Comparison of ENCODE assay signal across 8 mouse cellular contexts in the genomic region with DNA sequence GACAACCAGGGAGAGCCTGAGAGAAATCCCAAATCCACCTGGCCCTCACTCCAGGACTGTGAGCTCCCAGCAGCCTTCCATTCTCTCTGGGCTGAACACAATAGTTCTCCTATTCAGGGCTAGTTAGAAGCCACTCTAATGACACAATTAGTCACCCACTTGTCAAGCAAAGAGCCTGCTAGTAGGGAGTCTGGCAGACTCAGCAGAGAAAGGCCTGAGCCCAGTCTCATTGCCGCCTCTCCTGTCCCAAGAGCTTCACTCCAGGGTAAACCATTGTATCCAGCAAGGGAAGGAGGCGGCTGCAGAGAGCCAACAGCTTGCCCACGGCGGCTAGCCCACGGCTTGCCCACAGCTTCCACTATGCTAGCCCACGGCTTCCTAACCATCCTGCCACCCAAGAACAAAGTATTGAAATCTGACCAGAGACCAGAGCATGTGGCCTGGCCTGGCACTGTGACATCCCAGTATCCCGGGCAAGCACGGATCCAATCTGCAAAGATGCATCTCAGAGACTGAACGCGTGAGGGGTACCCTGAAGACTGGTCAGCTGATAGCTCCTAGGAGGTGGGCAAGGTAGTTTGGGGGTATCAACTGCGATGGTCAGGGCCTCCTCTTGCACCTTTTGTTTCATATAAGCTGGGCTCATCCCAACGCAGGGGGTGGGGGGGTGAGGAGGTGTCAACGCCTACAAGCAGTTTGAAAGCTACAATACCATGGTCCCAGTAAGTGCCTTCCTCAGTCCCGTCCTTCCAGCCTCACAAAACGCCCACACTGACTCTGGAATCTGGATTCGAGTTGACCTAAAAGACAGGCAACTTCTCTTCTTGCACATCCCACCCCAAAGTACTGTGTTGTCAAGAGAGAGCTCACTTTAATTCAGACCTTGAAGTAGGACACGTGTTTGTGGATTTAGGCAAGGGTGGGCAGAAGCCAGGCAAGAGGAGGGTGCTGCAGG. TPM values are rescaled to one million over a fixed set of nuclear protein-coding genes. Genes with fewer than 3 reads are reported as not detected.
DNase-seq lines count a peak whose midpoint lies in the region; ATAC-seq lines count a peak whose summit lies in the region.

No protein-coding gene starts in this region.

- H3K4me3 ChIP-seq in kidney, embryonic 15.5 days (replicated peaks) = peak overlapping the region; percentile 75
- H3K4me3 ChIP-seq in embryonic facial prominence, embryonic 12.5 days = peak overlapping the region; percentile 79
- peak overlapping the region; percentile 82 for H3K4me3 ChIP-seq in intestine, embryonic 16.5 days (ENCODE audit: low read length)
- H3K4me3 ChIP-seq in neural tube, embryonic 14.5 days (ENCODE audit: low read depth, low read length) = peak overlapping the region; percentile 62

- H3K36me3 ChIP-seq in kidney, embryonic 15.5 days = peaks cover 8% of the 10 kb centered on the region
- H3K36me3 ChIP-seq in embryonic facial prominence, embryonic 12.5 days = 0 out of 2 replicates have a peak, but pooled peaks cover 6% of the 10 kb centered on the region
- H3K36me3 ChIP-seq in intestine, embryonic 16.5 days (ENCODE audit: control insufficient read depth, insufficient read depth, low read length) = no peaks in the 10 kb centered on the region
- H3K36me3 ChIP-seq in neural tube, embryonic 14.5 days (ENCODE audit: control insufficient read depth, insufficient read depth, low read length) = no peaks in the 10 kb centered on the region

- H3K9me3 ChIP-seq in kidney, embryonic 15.5 days (replicated peaks) = no peaks in the 10 kb centered on the region
- H3K9me3 ChIP-seq in embryonic facial prominence, embryonic 12.5 days = no peaks in the 10 kb centered on the region
- H3K9me3 ChIP-seq in intestine, embryonic 16.5 days (ENCODE audit: control insufficient read depth, low read length) = no peaks in the 10 kb centered on the region
- H3K9me3 ChIP-seq in neural tube, embryonic 14.5 days (ENCODE audit: control insufficient read depth, low read length) = no peaks in the 10 kb centered on the region

- peak overlapping the region; percentile 76 for H3K27ac ChIP-seq in kidney, embryonic 15.5 days
- H3K27ac ChIP-seq in embryonic facial prominence, embryonic 12.5 days = peak overlapping the region; percentile 65; the same call in 1 of the 2 replicates
- peak overlapping the region; percentile 78 for H3K27ac ChIP-seq in intestine, embryonic 16.5 days (ENCODE audit: low read length)
- H3K27ac ChIP-seq in neural tube, embryonic 14.5 days (ENCODE audit: low read depth, low read length) = peak overlapping the region; percentile 69

- no peak for ATAC-seq in kidney, embryonic 15.5 days (replicated peaks; ENCODE audit: low FRiP score)
- ATAC-seq in embryonic facial prominence, embryonic 12.5 days (ENCODE audit: insufficient number of reproducible peaks, insufficient read depth, low FRiP score, low TSS enrichment) = no peak
- ATAC-seq in intestine, embryonic 16.5 days = no peak; the same call in 1 of the 2 replicates
- ATAC-seq in neural tube, embryonic 14.5 days (ENCODE audit: low read depth) = peak; percentile 21; the same call in 1 of the 2 replicates
- no peak for ATAC-seq in megakaryocyte, adult 5-6 weeks (ENCODE audit: poor library complexity, severe bottlenecking)

- peak overlapping the region; percentile 80 for H3K9ac ChIP-seq in kidney, embryonic 15.5 days
- H3K9ac ChIP-seq in embryonic facial prominence, embryonic 12.5 days = peak overlapping the region; percentile 68
- H3K9ac ChIP-seq in intestine, embryonic 16.5 days (ENCODE audit: low read depth, low read length) = peak overlapping the region; percentile 94
- H3K9ac ChIP-seq in neural tube, embryonic 14.5 days (replicated peaks; ENCODE audit: low read depth, low read length) = peak overlapping the region; percentile 87

- no peaks in the 10 kb centered on the region for H3K27me3 ChIP-seq in kidney, embryonic 15.5 days
- no peaks in the 10 kb centered on the region for H3K27me3 ChIP-seq in embryonic facial prominence, embryonic 12.5 days
- H3K27me3 ChIP-seq in intestine, embryonic 16.5 days (replicated peaks; ENCODE audit: control insufficient read depth, insufficient read depth, low read length) = no peaks in the 10 kb centered on the region
- H3K27me3 ChIP-seq in neural tube, embryonic 14.5 days (ENCODE audit: control insufficient read depth, insufficient read depth, low read length) = no peaks in the 10 kb centered on the region

- no peak for DNase-seq in kidney, postnatal 14 days
- no peak for DNase-seq in adrenal gland, adult 18-20 months (ENCODE audit: low spot score in 2 of 2)
- DNase-seq in T-cell, adult 2 months (ENCODE audit: low spot score) = no peak

- H3K4me1 ChIP-seq in kidney, embryonic 15.5 days = peaks cover 51% of the 10 kb centered on the region
- peaks cover 23% of the 10 kb centered on the region for H3K4me1 ChIP-seq in embryonic facial prominence, embryonic 12.5 days
- H3K4me1 ChIP-seq in intestine, embryonic 16.5 days (ENCODE audit: control insufficient read depth, insufficient read depth, low read length) = peaks cover 34% of the 10 kb centered on the region
- H3K4me1 ChIP-seq in neural tube, embryonic 14.5 days (ENCODE audit: control insufficient read depth, insufficient read depth, low read length) = peaks cover 20% of the 10 kb centered on the region

- 38% methylated on average over 17 of the region's 17 CpGs for WGBS in kidney, embryonic 15.5 days
- WGBS in embryonic facial prominence, embryonic 12.5 days = 23% methylated on average over 17 of the region's 17 CpGs
- WGBS in intestine, embryonic 16.5 days = 33% methylated on average over 17 of the region's 17 CpGs
- 5% methylated on average over 17 of the region's 17 CpGs for WGBS in neural tube, embryonic 14.5 days

- peak overlapping the region; percentile 93 for H3K4me2 ChIP-seq in kidney, embryonic 15.5 days
- H3K4me2 ChIP-seq in embryonic facial prominence, embryonic 12.5 days (replicated peaks) = peak overlapping the region; percentile 88
- peak overlapping the region; percentile 86 for H3K4me2 ChIP-seq in intestine, embryonic 16.5 days (ENCODE audit: low read depth, low read length)
- H3K4me2 ChIP-seq in neural tube, embryonic 14.5 days (ENCODE audit: low read depth, low read length) = peak overlapping the region; percentile 91

RNA-seq across cellular contexts. Expression of a gene that starts 1.0 kb away (rescaled TPM):
- polyA plus RNA-seq in kidney, embryonic 15.5 days (2015; fragmentation: Nextera tagmentation; extraction: Ambion mirVana) = 16.7 and 20.8 TPM in 2 replicates
- polyA plus RNA-seq in embryonic facial prominence, embryonic 12.5 days (2016; fragmentation: Nextera tagmentation; extraction: Ambion mirVana) = 31.7 and 34.1 TPM in 2 replicates
- 20.6 and 20.8 TPM in 2 replicates for polyA plus RNA-seq in intestine, embryonic 16.5 days (2015; fragmentation: Nextera tagmentation; extraction: Ambion mirVana)
- polyA plus RNA-seq in neural tube, embryonic 14.5 days (2014; fragmentation: Nextera tagmentation; extraction: Ambion mirVana) = 29.9 and 40.4 TPM in 2 replicates
- 10 to 100 TPM; 44.3 to 55.9 TPM for total RNA-seq in adrenal gland, adult 18-20 months (2021)
- 0.55 TPM in 1 of 2 replicates, not detected in the other for total RNA-seq in megakaryocyte, adult 5-6 weeks (2015)
- 0.33 TPM in 1 of 2 replicates, not detected in the other for total RNA-seq in megakaryocyte, adult 5-6 weeks (2017)

RNA-seq across cellular contexts. Expression of a gene that starts 16.3 kb away (rescaled TPM):
- 51.5 and 60.6 TPM in 2 replicates for polyA plus RNA-seq in kidney, embryonic 15.5 days (2015; fragmentation: Nextera tagmentation; extraction: Ambion mirVana)
- polyA plus RNA-seq in embryonic facial prominence, embryonic 12.5 days (2016; fragmentation: Nextera tagmentation; extraction: Ambion mirVana) = 63.7 and 71.2 TPM in 2 replicates
- polyA plus RNA-seq in intestine, embryonic 16.5 days (2015; fragmentation: Nextera tagmentation; extraction: Ambion mirVana) = 58.4 and 65.8 TPM in 2 replicates
- 67.4 and 73.3 TPM in 2 replicates for polyA plus RNA-seq in neural tube, embryonic 14.5 days (2014; fragmentation: Nextera tagmentation; extraction: Ambion mirVana)
- total RNA-seq in adrenal gland, adult 18-20 months (2021) = 10 to 100 TPM; 32.2 to 32.7 TPM
- total RNA-seq in megakaryocyte, adult 5-6 weeks (2015) = 55.4 and 61.3 TPM in 2 replicates
- total RNA-seq in megakaryocyte, adult 5-6 weeks (2017) = 38.5 and 42.6 TPM in 2 replicates

RNA-seq across cellular contexts. Expression of a gene that starts 16.4 kb away (rescaled TPM):
- polyA plus RNA-seq in kidney, embryonic 15.5 days (2015; fragmentation: Nextera tagmentation; extraction: Ambion mirVana) = 72.6 and 75.5 TPM in 2 replicates
- 79.2 and 80.5 TPM in 2 replicates for polyA plus RNA-seq in embryonic facial prominence, embryonic 12.5 days (2016; fragmentation: Nextera tagmentation; extraction: Ambion mirVana)
- polyA plus RNA-seq in intestine, embryonic 16.5 days (2015; fragmentation: Nextera tagmentation; extraction: Ambion mirVana) = 86.7 and 91.2 TPM in 2 replicates
- 65.6 and 71.7 TPM in 2 replicates for polyA plus RNA-seq in neural tube, embryonic 14.5 days (2014; fragmentation: Nextera tagmentation; extraction: Ambion mirVana)
- total RNA-seq in adrenal gland, adult 18-20 months (2021) = 10 to 100 TPM; 42.2 to 52.6 TPM
- total RNA-seq in megakaryocyte, adult 5-6 weeks (2015) = 33.4 and 37.4 TPM in 2 replicates
- 36.3 and 37.7 TPM in 2 replicates for total RNA-seq in megakaryocyte, adult 5-6 weeks (2017)

RNA-seq across cellular contexts. Expression of a gene that starts 25.4 kb away (rescaled TPM):
- polyA plus RNA-seq in kidney, embryonic 15.5 days (2015; fragmentation: Nextera tagmentation; extraction: Ambion mirVana) = 37.9 and 39.6 TPM in 2 replicates
- 47.8 and 51.2 TPM in 2 replicates for polyA plus RNA-seq in embryonic facial prominence, embryonic 12.5 days (2016; fragmentation: Nextera tagmentation; extraction: Ambion mirVana)
- polyA plus RNA-seq in intestine, embryonic 16.5 days (2015; fragmentation: Nextera tagmentation; extraction: Ambion mirVana) = 47.3 and 66.2 TPM in 2 replicates
- 40.6 and 53.9 TPM in 2 replicates for polyA plus RNA-seq in neural tube, embryonic 14.5 days (2014; fragmentation: Nextera tagmentation; extraction: Ambion mirVana)
- total RNA-seq in adrenal gland, adult 18-20 months (2021) = 10 to 100 TPM; 39.3 to 42.3 TPM
- 22.2 and 26.2 TPM in 2 replicates for total RNA-seq in megakaryocyte, adult 5-6 weeks (2015)
- 17.6 and 26.5 TPM in 2 replicates for total RNA-seq in megakaryocyte, adult 5-6 weeks (2017)

RNA-seq across cellular contexts. Expression of a gene that starts 26.1 kb away (rescaled TPM):
- 810 and 860 TPM in 2 replicates for polyA plus RNA-seq in kidney, embryonic 15.5 days (2015; fragmentation: Nextera tagmentation; extraction: Ambion mirVana)
- 915 and 968 TPM in 2 replicates for polyA plus RNA-seq in embryonic facial prominence, embryonic 12.5 days (2016; fragmentation: Nextera tagmentation; extraction: Ambion mirVana)
- 389 and 590 TPM in 2 replicates for polyA plus RNA-seq in intestine, embryonic 16.5 days (2015; fragmentation: Nextera tagmentation; extraction: Ambion mirVana)
- 591 and 602 TPM in 2 replicates for polyA plus RNA-seq in neural tube, embryonic 14.5 days (2014; fragmentation: Nextera tagmentation; extraction: Ambion mirVana)
- total RNA-seq in adrenal gland, adult 18-20 months (2021) = 100 to 1,000 TPM; 228 to 275 TPM
- 784 and 845 TPM in 2 replicates for total RNA-seq in megakaryocyte, adult 5-6 weeks (2015)
- 315 and 355 TPM in 2 replicates for total RNA-seq in megakaryocyte, adult 5-6 weeks (2017)
